Mouse (Mus musculus): Measurements from ENCODE around the gene 9530053A07Rik.

DNA sequence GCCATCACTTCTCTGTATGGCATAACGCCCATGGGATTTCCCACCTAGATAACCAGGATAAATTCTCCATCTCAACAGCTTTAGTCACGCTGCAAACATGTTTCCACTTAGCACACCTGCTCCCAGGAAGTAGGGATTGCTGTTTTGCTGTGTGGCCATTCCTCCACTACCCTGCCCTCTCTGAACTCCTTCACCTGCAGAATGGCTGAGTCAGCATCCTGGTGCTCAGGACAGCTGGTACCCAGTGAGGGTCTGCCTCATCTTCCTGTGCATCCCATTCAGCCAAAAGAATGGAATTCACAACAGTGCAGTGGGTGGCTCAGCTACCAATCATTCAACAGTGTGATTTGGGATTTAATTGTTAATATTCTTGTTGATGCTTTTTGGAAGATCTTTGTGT lies 14.6 kb upstream of the 9530053A07Rik start:
- TF ChIP-seq POLR2A (IDR thresholded peaks at IDR 0.05; ENCODE audit: low read depth, low read length) (no peak), CTCF (IDR thresholded peaks at IDR 0.05; ENCODE audit: extremely low read depth, insufficient read depth, insufficient read length, insufficient replicate concordance) (no peak)

All from spleen, adult 2 months (tissue).